Mouse (Mus musculus) v-Abl transformed pro-B cells (cell line): ENCODE data around the gene Enox2.

Source experiments
- in situ Hi-C, 2 experiments: fragments of 400-800 bp; cut with MboI; formaldehyde crosslinking; loops; one replicate each; pipeline ENCODE4 v1.15.1; 2025; ENCODE audit not compliant: unreplicated experiment in 2 of 2

Gene Enox2

DNA sequence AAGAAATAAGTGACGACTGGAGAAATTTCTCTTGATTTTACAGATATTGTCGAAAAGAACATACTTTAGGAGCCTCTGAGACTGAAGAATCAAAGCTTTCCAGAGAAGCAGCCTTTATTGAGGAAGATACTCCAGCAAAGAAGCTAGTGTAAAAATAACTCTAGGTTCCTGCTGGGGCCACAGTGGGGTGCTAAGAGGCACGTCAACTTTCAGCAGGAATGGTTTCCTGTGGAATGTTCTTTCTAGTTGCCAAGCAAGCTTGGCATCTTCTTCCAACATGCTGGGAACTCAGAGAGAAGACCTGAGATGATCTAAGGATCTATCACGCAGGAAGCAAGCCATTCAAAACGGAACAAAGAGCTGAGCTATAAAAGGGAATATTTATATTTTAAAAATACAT, 278.3 kb downstream of the Enox2 start:
- in situ Hi-C loops = no loop called here

DNA sequence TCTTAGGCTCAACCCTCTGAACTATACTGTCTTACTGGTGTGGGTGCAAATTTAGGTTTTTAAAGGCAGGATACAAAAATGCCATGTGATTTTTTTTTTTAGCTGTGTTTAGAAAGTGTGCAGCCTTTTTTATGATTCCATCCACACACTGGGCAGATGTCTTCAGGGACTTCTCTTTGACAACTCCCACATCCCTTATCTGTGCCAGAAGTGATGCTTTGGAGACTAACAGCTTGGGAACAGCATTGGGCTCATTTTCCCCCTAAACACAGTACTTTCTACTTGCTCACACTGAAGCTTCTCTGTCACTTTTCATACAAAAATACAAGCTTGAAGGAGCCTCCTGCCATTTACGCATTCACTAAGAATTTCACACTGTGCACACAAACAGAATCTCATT, 282.4 kb downstream of the Enox2 start:
- in situ Hi-C loops = no loop called here

DNA sequence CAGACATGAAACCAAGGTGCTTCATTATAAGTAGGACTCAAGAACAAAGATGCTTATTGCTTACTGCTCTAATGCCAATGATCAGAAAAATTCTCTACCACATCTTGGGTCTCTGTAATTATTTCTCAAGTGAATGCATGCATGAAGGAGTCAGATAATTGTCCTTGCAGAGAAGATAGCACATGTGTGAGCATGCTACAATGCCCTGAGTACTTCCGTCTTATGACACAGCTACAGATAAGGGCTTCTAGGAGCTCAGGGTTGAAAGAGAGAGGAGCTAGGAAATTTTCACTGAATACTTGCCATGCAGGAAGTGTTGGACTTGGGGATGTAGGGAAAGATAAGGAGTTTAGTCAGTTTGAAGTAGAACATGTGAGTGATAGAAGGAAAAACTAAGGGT, 285.2 kb downstream of the Enox2 start:
- in situ Hi-C loops = no loop called here

DNA sequence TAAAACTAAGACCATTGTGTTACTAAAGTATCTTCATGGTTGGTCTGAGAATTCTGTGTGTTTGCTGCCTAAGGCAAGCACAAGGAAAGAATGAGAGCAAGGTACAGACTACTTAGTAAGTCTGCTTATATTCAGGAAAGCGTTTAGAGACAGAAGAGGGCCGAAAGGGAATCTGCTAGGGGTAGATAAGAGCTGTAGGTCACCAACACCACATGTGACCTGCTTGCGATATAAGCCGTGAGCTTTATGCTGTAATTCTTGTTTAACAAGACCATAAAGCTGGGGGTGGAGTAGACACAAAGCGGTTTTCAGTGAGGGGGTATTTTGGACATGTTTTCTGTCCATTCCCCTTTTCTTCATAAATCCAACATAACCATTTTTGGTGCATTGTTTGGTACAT, 302.4 kb downstream of the Enox2 start:
- in situ Hi-C loops = no loop called here

DNA sequence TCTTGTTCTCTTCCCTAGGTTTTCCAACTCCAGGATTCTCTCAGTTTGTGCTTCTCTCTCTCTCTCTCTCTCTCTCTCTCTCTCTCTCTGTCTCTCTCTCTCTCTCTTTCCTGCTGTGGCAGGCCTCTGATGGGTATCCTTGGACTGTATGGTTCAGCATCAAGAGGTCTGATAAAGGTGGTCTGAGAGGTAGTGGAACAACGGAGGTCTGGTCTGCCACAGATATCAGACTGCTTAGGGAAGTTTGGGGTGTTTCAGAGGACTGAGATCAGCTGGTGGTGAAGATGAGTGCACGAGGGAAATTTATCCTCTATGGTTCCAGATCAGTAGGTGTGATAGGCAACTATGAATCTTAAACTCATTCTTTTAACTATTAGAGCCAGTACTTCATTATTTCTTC, 303.6 kb downstream of the Enox2 start:
- in situ Hi-C loops = no loop called here
